Mouse (Mus musculus): ENCODE data around the gene Slc22a5.
"Not testable (repeated sequence)": the region's sequence is repeated elsewhere in the genome, so short reads cannot be mapped to it uniquely, and the experiment has no call there.

The Slc22a5 gene

GRCm38 (mm10) chr11:53889091-53889645, 2.3 kb downstream of the Slc22a5 start:
- in situ Hi-C loops (cut with MboI, MseI), result no loop called here

- in situ Hi-C loops (cut with MboI, MseI), result no loop called here
Measured at GRCm38 (mm10) chr11:53888242-53888641, 3.2 kb downstream of the Slc22a5 start.

- in situ Hi-C loops (cut with MboI, MseI), result no loop called here
Measured at GRCm38 (mm10) chr11:53883287-53883686, 8.2 kb downstream of the Slc22a5 start.

GRCm38 (mm10) chr11:53878096-53878495, 13.4 kb downstream of the Slc22a5 start:
- in situ Hi-C loops (cut with MboI, MseI), result not testable (repeated sequence)

- in situ Hi-C loops (cut with MboI, MseI), result no loop called here
Measured at GRCm38 (mm10) chr11:53876488-53876887, 15.0 kb downstream of the Slc22a5 start.

GRCm38 (mm10) chr11:53874706-53875105, 16.8 kb downstream of the Slc22a5 start:
- in situ Hi-C loops (cut with MboI, MseI), result no loop called here

- in situ Hi-C loops (cut with MboI, MseI), result not testable (repeated sequence)
Measured at GRCm38 (mm10) chr11:53873909-53874704, 17.4 kb downstream of the Slc22a5 start.

GRCm38 (mm10) chr11:53871786-53872507, 19.5 kb downstream of the Slc22a5 start:
- in situ Hi-C loops (cut with MboI, MseI), result no loop called here

- in situ Hi-C loops (cut with MboI, MseI), result no loop called here
Measured at GRCm38 (mm10) chr11:53869172-53869571, 22.3 kb downstream of the Slc22a5 start.

GRCm38 (mm10) chr11:53868323-53868722, 23.1 kb downstream of the Slc22a5 start:
- in situ Hi-C loops (cut with MboI, MseI), result not testable (repeated sequence)

- in situ Hi-C loops (cut with MboI, MseI), result loop anchor here (5.0 kb wide), 1 partner anchor 82 kb away; no protein-coding TSS in a partner anchor
Measured at GRCm38 (mm10) chr11:53864724-53865310, 26.6 kb downstream of the Slc22a5 start.

- in situ Hi-C loops (cut with MboI, MseI), result loop anchor here (5.0 kb wide), 1 partner anchor 86 kb away; no protein-coding TSS in a partner anchor
Measured at GRCm38 (mm10) chr11:53860944-53861343, 30.5 kb downstream of the Slc22a5 start.

GRCm38 (mm10) chr11:53858761-53859580, 32.5 kb downstream of the Slc22a5 start, which contains the start of gene Gm12216:
Gm12216 (minus strand) TSS chr11:53859256.
- in situ Hi-C loops (cut with MboI, MseI), result not testable (repeated sequence)

GRCm38 (mm10) chr11:53858058-53858760, 33.3 kb downstream of the Slc22a5 start:
- in situ Hi-C loops (cut with MboI, MseI), result no loop called here

- in situ Hi-C loops (cut with MboI, MseI), result loop anchor here (5.0 kb wide), 1 partner anchor 91 kb away; no protein-coding TSS in a partner anchor
Measured at GRCm38 (mm10) chr11:53853665-53854064, 37.8 kb downstream of the Slc22a5 start.

- in situ Hi-C loops (cut with MboI, MseI), result loop anchor here (5.0 kb wide), 1 partner anchor 89 kb away; no protein-coding TSS in a partner anchor
Measured at GRCm38 (mm10) chr11:53851795-53852194, 39.7 kb downstream of the Slc22a5 start.

GRCm38 (mm10) chr11:53849588-53850320, 41.7 kb downstream of the Slc22a5 start:
- in situ Hi-C loops (cut with MboI, MseI), result loop anchor here (5.0 kb wide), 1 partner anchor 87 kb away; no protein-coding TSS in a partner anchor

GRCm38 (mm10) chr11:53845680-53846079, 45.8 kb downstream of the Slc22a5 start:
- in situ Hi-C loops (cut with MboI, MseI), result no loop called here

GRCm38 (mm10) chr11:53843106-53843505, 48.4 kb downstream of the Slc22a5 start:
- in situ Hi-C loops (cut with MboI, MseI), result no loop called here

Measured in T-helper 2 cell (primary cell).